Mouse (Mus musculus) gastrocnemius, adult 2 months (tissue): ENCODE results near the gene Larp7. TPM values are rescaled to one million over a fixed set of nuclear protein-coding genes. Genes with fewer than 3 reads are reported as not detected.

Experiments
- DNase-seq: peaks from one replicate; pipeline ENCODE4 v3.0.0; 2022
- H3K27ac ChIP-seq: fragments of 200-600 bp; 2 replicates; pipeline ENCODE4 v1.8.1; 2022; ENCODE audit warnings: mild to moderate bottlenecking
- H3K4me3 ChIP-seq: fragments of 200-600 bp; 2 replicates; pipeline ENCODE4 v1.8.1; 2022; ENCODE audit warnings: mild to moderate bottlenecking, moderate library complexity
- CTCF ChIP-seq: fragments of 200-600 bp; IDR thresholded peaks from 2 replicates; pipeline ENCODE4 v1.8.1; 2022; ENCODE audit warnings: antibody characterized with exemption, mild to moderate bottlenecking, moderate library complexity
- intact Hi-C: fragments of 180-260 bp; cut with DNase I; formaldehyde crosslinking; loops from one replicate; pipeline ENCODE4 v1.15.1; 2025
- total RNA-seq, 2 experiments: library from RNA; stranded (reverse); gene quantifications; 2 replicates each; pipeline ENCODE4 v1.2.3; 2021

Gene Larp7
- total RNA-seq, 2 experiments from 2014 or later, result 7.5 to 12.9 TPM

- intact Hi-C loops, result no loop called here
- DNase-seq, result no peak
- H3K27ac ChIP-seq, result no peak overlapping the region
Measured at GRCm38 (mm10) chr3:127530293-127530692, 22.9 kb downstream of the Larp7 start.

DNA sequence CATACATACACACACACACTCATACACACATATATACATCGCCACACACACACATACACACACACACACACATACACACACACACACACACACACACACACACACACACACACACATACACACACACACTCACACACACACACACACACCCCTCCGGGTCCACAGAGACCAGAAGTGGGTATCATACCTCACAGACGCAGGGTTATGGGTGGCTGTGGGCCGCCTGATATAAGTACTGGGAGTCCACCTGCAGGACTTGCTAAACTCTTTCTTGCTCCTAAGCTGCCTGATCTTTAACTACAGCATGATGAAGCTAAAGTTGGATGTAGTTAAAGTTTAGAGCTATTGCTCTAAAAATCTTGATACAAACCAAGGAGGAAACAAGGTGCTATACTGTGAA lies 23.3 kb downstream of the Larp7 start:
- TF ChIP-seq CTCF, result no peak
- Histone ChIP-seq H3K4me3 (no peak overlapping the region), H3K27ac (no peak overlapping the region)
- intact Hi-C loops, result no loop called here
- DNase-seq, result no peak

More at GRCm38 (mm10) chr3:127530293-127530692, 22.9 kb downstream of the Larp7 start:
- no peak for TF ChIP-seq CTCF
- H3K4me3 ChIP-seq, result no peak overlapping the region

GRCm38 (mm10) chr3:127529210-127529609 lies 23.9 kb downstream of the Larp7 start:
- Histone ChIP-seq H3K27ac (no peak overlapping the region), H3K4me3 (no peak overlapping the region)
- intact Hi-C loops, result no loop called here
- no peak for TF ChIP-seq CTCF
- DNase-seq, result no peak

DNA sequence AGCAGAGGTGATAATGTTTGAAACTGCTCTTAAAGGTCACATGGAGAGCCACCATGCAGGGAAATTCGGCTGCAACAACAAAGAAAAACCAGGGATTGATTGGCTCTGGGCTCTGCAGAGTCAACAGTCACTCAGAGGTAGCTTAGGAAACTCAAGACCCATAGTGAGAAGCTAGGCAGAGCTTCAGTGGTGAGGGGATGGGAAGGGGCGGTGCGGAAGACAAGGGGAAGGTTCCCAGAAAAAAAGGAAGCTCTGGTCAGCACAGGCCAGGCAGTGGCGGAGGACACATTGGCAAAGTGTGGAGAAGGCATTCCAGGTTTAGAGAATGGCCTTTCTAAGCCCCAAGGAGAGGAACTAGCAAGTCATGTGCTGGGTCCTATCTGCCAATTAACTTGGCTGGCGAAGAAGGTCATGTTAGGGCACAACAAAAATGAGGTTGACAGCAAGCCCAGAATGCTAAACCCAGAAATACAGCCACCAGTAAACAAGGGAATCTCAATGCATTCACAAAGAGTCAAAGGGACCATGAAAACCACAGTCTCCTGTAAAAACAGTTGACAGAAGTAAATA lies 25.6 kb downstream of the Larp7 start:
- TF ChIP-seq CTCF, result no peak
- DNase-seq, result peak; percentile 38
- H3K27ac ChIP-seq, result peak overlapping the region; percentile 74
- no peak overlapping the region for H3K4me3 ChIP-seq
- intact Hi-C loops, result no loop called here

- peak overlapping the region; percentile 79 for H3K27ac ChIP-seq
- TF ChIP-seq CTCF, result no peak
- DNase-seq, result peak; percentile 52
- peak overlapping the region; percentile 3; the same call in 1 of the 2 replicates for H3K4me3 ChIP-seq
- intact Hi-C loops, result no loop called here
Measured at GRCm38 (mm10) chr3:127525188-127525819, 27.8 kb downstream of the Larp7 start.

- intact Hi-C loops, result loop anchor here (2.0 kb wide), 1 partner anchor 22 kb away; the partner anchor contains the start of gene Ank2
- TF ChIP-seq CTCF, result peak; percentile 37
- no peak overlapping the region for H3K4me3 ChIP-seq
- H3K27ac ChIP-seq, result peak overlapping the region; percentile 83
- DNase-seq, result peak; percentile 66
Measured at GRCm38 (mm10) chr3:127521156-127521555, 32.0 kb downstream of the Larp7 start.

DNA sequence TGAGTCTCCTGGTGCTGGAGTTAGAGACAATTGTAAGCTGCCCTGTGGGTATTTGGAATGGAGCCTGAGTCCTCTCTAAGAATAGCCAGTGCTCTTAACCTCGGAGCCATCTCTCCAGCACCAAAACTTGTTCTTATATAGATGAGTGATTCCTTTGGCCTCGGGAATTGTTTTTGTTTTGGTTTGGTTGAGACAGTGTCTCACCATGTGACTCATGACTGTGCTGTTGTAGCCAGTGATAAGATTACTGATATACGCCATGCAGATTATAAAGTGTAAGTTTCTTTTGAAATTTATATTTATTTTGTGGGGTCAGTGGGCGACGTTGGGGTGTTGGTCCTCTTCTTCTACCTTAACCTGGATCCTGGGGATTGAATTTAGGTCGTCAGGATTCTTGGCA lies 32.8 kb downstream of the Larp7 start:
- peak overlapping the region; percentile 83 for H3K27ac ChIP-seq
- intact Hi-C loops, result loop anchor here (2.0 kb wide), 1 partner anchor 21 kb away; the partner anchor contains the start of gene Ank2
- TF ChIP-seq CTCF, result no peak
- DNase-seq, result no peak
- no peak overlapping the region for H3K4me3 ChIP-seq

GRCm38 (mm10) chr3:127515251-127515650 lies 37.9 kb downstream of the Larp7 start:
- intact Hi-C loops, result no loop called here
- Histone ChIP-seq H3K27ac (no peak overlapping the region), H3K4me3 (no peak overlapping the region)
- no peak for DNase-seq
- no peak for TF ChIP-seq CTCF

DNA sequence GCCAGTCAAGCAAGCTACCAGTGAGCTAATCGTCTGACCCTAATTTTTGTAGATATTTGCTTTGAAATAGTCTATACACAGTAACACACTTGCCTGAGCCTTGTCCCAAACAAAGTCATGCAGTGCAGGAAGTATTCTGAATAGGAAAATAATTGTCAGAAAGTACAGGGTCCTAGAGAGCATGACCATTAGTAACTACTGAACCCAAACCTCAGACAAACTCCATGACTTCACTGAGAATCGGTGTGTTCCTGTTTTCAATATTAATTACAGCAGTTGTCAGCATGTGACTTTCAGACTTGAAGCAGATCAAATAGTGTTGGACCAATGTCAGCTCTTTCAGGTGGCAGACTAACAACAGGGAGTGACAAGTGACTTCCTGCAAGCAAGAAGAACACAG lies 39.5 kb downstream of the Larp7 start:
- TF ChIP-seq CTCF, result no peak
- no peak overlapping the region for H3K27ac ChIP-seq
- intact Hi-C loops, result no loop called here
- H3K4me3 ChIP-seq, result no peak overlapping the region
- no peak for DNase-seq

DNA sequence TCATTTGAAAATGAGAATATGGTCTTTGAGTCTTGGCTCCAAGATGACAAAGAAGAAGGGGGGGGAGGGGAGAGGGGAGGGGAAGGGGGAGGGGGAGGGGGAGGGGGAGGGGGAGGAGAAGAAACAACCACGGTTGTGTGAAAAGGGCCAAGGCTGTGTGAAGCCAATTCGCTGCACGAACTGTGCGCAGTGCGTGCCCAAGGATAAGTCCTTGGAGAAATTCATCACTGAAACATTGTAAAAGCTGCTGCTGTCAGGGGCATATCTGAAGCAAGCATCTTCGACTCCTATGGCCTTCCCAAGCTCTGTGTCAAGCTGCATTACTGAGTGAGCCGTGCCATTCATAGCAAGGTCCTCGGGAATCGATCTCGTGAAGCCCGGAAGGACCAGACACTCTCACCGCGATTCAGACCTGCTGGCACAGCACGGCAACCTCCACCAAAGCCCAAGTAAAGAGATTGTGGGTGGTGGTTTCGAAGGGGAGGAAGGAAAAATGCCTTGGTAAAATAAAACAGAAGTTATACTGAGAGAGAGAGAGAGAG lies 40.3 kb downstream of the Larp7 start:
- Histone ChIP-seq H3K4me3 (no peak overlapping the region), H3K27ac (no peak overlapping the region)
- no peak for DNase-seq
- intact Hi-C loops, result no loop called here
- TF ChIP-seq CTCF, result no peak

GRCm38 (mm10) chr3:127511786-127512746 lies 41.1 kb downstream of the Larp7 start:
- Histone ChIP-seq H3K4me3 (peak overlapping the region; percentile 45), H3K27ac (peak overlapping the region; percentile 78)
- TF ChIP-seq CTCF, result no peak
- intact Hi-C loops, result no loop called here
- peak; percentile 76 for DNase-seq
